Mouse (Mus musculus): Measurements from ENCODE around the gene Fbxo47. TPM values are rescaled to one million over a fixed set of nuclear protein-coding genes. Genes with fewer than 3 reads are reported as not detected.

Gene Fbxo47
- 0.65 and 0.68 TPM in 2 replicates for polyA plus RNA-seq (2015; fragmentation: Nextera tagmentation; extraction: Ambion mirVana)

GRCm38 (mm10) chr11:97883918-97884600 lies at the start of gene Fbxo47:
Fbxo47 (minus strand) TSS chr11:97884154.
- no peaks in the 10 kb centered on the region for H3K27me3 ChIP-seq (replicated peaks)
- ATAC-seq: peak; percentile 95
- H3K9me3 ChIP-seq: no peaks in the 10 kb centered on the region
- H3K27ac ChIP-seq: peak within 1 kb of the TSS; percentile 90
- 0 out of 2 replicates have a peak, but pooled peaks cover 2% of the 10 kb centered on the region for H3K4me1 ChIP-seq (replicated peaks)
- peak within 1 kb of the TSS; percentile 60 for H3K9ac ChIP-seq
- peak within 1 kb of the TSS; percentile 60 for H3K4me3 ChIP-seq (replicated peaks)
- H3K4me2 ChIP-seq (replicated peaks): peak within 1 kb of the TSS; percentile 72
- H3K36me3 ChIP-seq: no peaks in the 10 kb centered on the region
- WGBS: under 1% methylated on average over 37 of the region's 37 CpGs

- Histone ChIP-seq H3K4me1 (replicated peaks) (no peaks in the 10 kb centered on the region), H3K4me3 (replicated peaks) (no peak overlapping the region), H3K4me2 (replicated peaks) (no peak overlapping the region), H3K9me3 (no peaks in the 10 kb centered on the region), H3K27ac (no peak overlapping the region), H3K9ac (no peak overlapping the region), H3K36me3 (no peaks in the 10 kb centered on the region), H3K27me3 (replicated peaks) (no peaks in the 10 kb centered on the region)
- 76% methylated on average over 1 of the region's 1 CpGs for WGBS
- ATAC-seq: no peak
These were observed 49.6 kb upstream of the Fbxo47 start for GRCm38 (mm10) chr11:97933553-97933952.

- WGBS: 66% methylated on average over 4 of the region's 4 CpGs
- no peaks in the 10 kb centered on the region for H3K4me1 ChIP-seq (replicated peaks)
- no peak overlapping the region for H3K4me2 ChIP-seq (replicated peaks)
- no peak overlapping the region for H3K27ac ChIP-seq
- no peak overlapping the region for H3K4me3 ChIP-seq (replicated peaks)
- H3K36me3 ChIP-seq: no peaks in the 10 kb centered on the region
- H3K9ac ChIP-seq: no peak overlapping the region
- H3K27me3 ChIP-seq (replicated peaks): no peaks in the 10 kb centered on the region
- no peaks in the 10 kb centered on the region for H3K9me3 ChIP-seq
- ATAC-seq: no peak
These were observed 45.0 kb upstream of the Fbxo47 start for GRCm38 (mm10) chr11:97928905-97929304.

- WGBS: 92% methylated on average over 10 of the region's 10 CpGs
- no peak overlapping the region for H3K9ac ChIP-seq
These were observed 40.3 kb upstream of the Fbxo47 start for GRCm38 (mm10) chr11:97924217-97924616.

GRCm38 (mm10) chr11:97923639-97924038 lies 39.7 kb upstream of the Fbxo47 start:
- Histone ChIP-seq H3K4me3 (replicated peaks) (no peak overlapping the region), H3K36me3 (no peaks in the 10 kb centered on the region), H3K4me1 (replicated peaks) (no peaks in the 10 kb centered on the region), H3K27ac (no peak overlapping the region), H3K9me3 (no peaks in the 10 kb centered on the region), H3K27me3 (replicated peaks) (no peaks in the 10 kb centered on the region), H3K9ac (no peak overlapping the region), H3K4me2 (replicated peaks) (no peak overlapping the region)
- ATAC-seq: no peak
- 79% methylated on average over 9 of the region's 9 CpGs for WGBS

More at GRCm38 (mm10) chr11:97924217-97924616, 40.3 kb upstream of the Fbxo47 start:
- Histone ChIP-seq H3K4me2 (replicated peaks) (no peak overlapping the region), H3K27me3 (replicated peaks) (no peaks in the 10 kb centered on the region), H3K36me3 (no peaks in the 10 kb centered on the region), H3K9me3 (no peaks in the 10 kb centered on the region), H3K4me1 (replicated peaks) (no peaks in the 10 kb centered on the region), H3K27ac (no peak overlapping the region), H3K4me3 (replicated peaks) (no peak overlapping the region)
- no peak for ATAC-seq

- Histone ChIP-seq H3K9ac (no peak overlapping the region), H3K4me2 (replicated peaks) (no peak overlapping the region), H3K4me1 (replicated peaks) (no peaks in the 10 kb centered on the region), H3K9me3 (no peaks in the 10 kb centered on the region), H3K36me3 (no peaks in the 10 kb centered on the region), H3K27me3 (replicated peaks) (no peaks in the 10 kb centered on the region), H3K27ac (no peak overlapping the region), H3K4me3 (replicated peaks) (no peak overlapping the region)
- no peak for ATAC-seq
- WGBS: 86% methylated on average over 6 of the region's 6 CpGs
These were observed 32.1 kb upstream of the Fbxo47 start for GRCm38 (mm10) chr11:97915974-97916503.

GRCm38 (mm10) chr11:97915471-97915870 lies 31.5 kb upstream of the Fbxo47 start:
- Histone ChIP-seq H3K4me2 (replicated peaks) (no peak overlapping the region), H3K4me3 (replicated peaks) (no peak overlapping the region)

GRCm38 (mm10) chr11:97913111-97913510 lies 29.2 kb upstream of the Fbxo47 start:
- H3K27me3 ChIP-seq (replicated peaks): no peaks in the 10 kb centered on the region
- no peak overlapping the region for H3K9ac ChIP-seq
- no peak overlapping the region for H3K27ac ChIP-seq
- H3K36me3 ChIP-seq: no peaks in the 10 kb centered on the region
- no peaks in the 10 kb centered on the region for H3K9me3 ChIP-seq
- no peak overlapping the region for H3K4me2 ChIP-seq (replicated peaks)
- no peak overlapping the region for H3K4me3 ChIP-seq (replicated peaks)
- H3K4me1 ChIP-seq (replicated peaks): no peaks in the 10 kb centered on the region
- WGBS: 80% methylated on average over 14 of the region's 14 CpGs
- ATAC-seq: no peak

More at GRCm38 (mm10) chr11:97915471-97915870, 31.5 kb upstream of the Fbxo47 start:
- H3K9ac ChIP-seq: no peak overlapping the region
- no peak overlapping the region for H3K27ac ChIP-seq
- ATAC-seq: no peak
- no peaks in the 10 kb centered on the region for H3K9me3 ChIP-seq
- no peaks in the 10 kb centered on the region for H3K27me3 ChIP-seq (replicated peaks)
- no peaks in the 10 kb centered on the region for H3K4me1 ChIP-seq (replicated peaks)
- no peaks in the 10 kb centered on the region for H3K36me3 ChIP-seq
- WGBS: 89% methylated on average over 2 of the region's 2 CpGs

- no peaks in the 10 kb centered on the region for H3K9me3 ChIP-seq
- H3K27me3 ChIP-seq (replicated peaks): no peaks in the 10 kb centered on the region
- no peak overlapping the region for H3K27ac ChIP-seq
- H3K36me3 ChIP-seq: no peaks in the 10 kb centered on the region
- H3K4me1 ChIP-seq (replicated peaks): no peaks in the 10 kb centered on the region
- no peak overlapping the region for H3K9ac ChIP-seq
- ATAC-seq: no peak
- WGBS: 87% methylated on average over 11 of the region's 11 CpGs
- H3K4me2 ChIP-seq (replicated peaks): no peak overlapping the region
- no peak overlapping the region for H3K4me3 ChIP-seq (replicated peaks)
These were observed 24.8 kb upstream of the Fbxo47 start for GRCm38 (mm10) chr11:97908634-97909348.

GRCm38 (mm10) chr11:97907935-97908334 lies 24.0 kb upstream of the Fbxo47 start:
- Histone ChIP-seq H3K36me3 (no peaks in the 10 kb centered on the region), H3K27ac (no peak overlapping the region), H3K9ac (no peak overlapping the region), H3K4me2 (replicated peaks) (no peak overlapping the region), H3K4me3 (replicated peaks) (no peak overlapping the region), H3K27me3 (replicated peaks) (no peaks in the 10 kb centered on the region), H3K4me1 (replicated peaks) (no peaks in the 10 kb centered on the region), H3K9me3 (no peaks in the 10 kb centered on the region)
- ATAC-seq: no peak
- WGBS: 77% methylated on average over 5 of the region's 5 CpGs

GRCm38 (mm10) chr11:97906905-97907304 lies 23.0 kb upstream of the Fbxo47 start:
- no peak for ATAC-seq
- Histone ChIP-seq H3K4me1 (replicated peaks) (no peaks in the 10 kb centered on the region), H3K27me3 (replicated peaks) (no peaks in the 10 kb centered on the region), H3K9ac (no peak overlapping the region), H3K4me2 (replicated peaks) (no peak overlapping the region), H3K9me3 (no peaks in the 10 kb centered on the region), H3K27ac (no peak overlapping the region), H3K4me3 (replicated peaks) (no peak overlapping the region), H3K36me3 (no peaks in the 10 kb centered on the region)
- WGBS: 86% methylated on average over 9 of the region's 9 CpGs

- no peak for ATAC-seq
- H3K27me3 ChIP-seq (replicated peaks): no peaks in the 10 kb centered on the region
- H3K4me1 ChIP-seq (replicated peaks): no peaks in the 10 kb centered on the region
- H3K9me3 ChIP-seq: no peaks in the 10 kb centered on the region
- no peak overlapping the region for H3K4me2 ChIP-seq (replicated peaks)
- no peaks in the 10 kb centered on the region for H3K36me3 ChIP-seq
- H3K27ac ChIP-seq: no peak overlapping the region
- H3K4me3 ChIP-seq (replicated peaks): no peak overlapping the region
- 40% methylated on average over 2 of the region's 2 CpGs for WGBS
- H3K9ac ChIP-seq: no peak overlapping the region
These were observed 22.0 kb upstream of the Fbxo47 start for GRCm38 (mm10) chr11:97905941-97906340.
